ENCODE assay signal across 18 mouse cellular contexts in the genomic region with DNA sequence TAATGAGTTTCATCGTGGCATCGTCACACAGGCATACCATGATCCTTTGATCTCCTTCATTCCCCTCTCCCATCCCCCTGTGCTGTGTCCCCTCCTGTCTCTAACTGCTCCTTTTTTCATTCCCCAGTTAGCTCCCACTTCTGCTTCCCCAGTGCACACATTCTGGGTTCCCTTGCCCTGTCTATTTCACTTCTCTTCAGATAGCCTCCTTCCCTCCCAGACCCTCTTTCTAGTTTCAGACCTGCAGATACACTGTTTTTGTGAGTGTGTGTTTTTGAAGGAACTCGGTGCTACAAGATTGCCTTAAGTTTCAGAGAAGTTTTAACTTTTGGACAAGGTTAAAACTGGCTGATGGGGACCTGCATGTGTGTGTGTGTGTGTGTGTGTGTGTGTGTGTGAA.
DNase-seq lines count a peak whose midpoint lies in the region; ATAC-seq and TF ChIP-seq lines count a peak whose summit lies in the region.
"Had no signal": no experiment of that assay in that cellular context is flagged by ENCODE, and none has a peak within 500 bp of the region (broad histone marks: within the 10 kb centered on the region; RNA-seq: fewer than 3 reads in every experiment).

No protein-coding gene starts in this region.

- peak overlapping the region; percentile 25; the same call in 1 of the 2 replicates for H3K27ac ChIP-seq in layer of hippocampus, adult 2 months
- H3K27ac ChIP-seq in forebrain, embryonic 14.5 days (ENCODE audit: low read depth, low read length) = no peak overlapping the region
- H3K27ac ChIP-seq: embryonic facial prominence, embryonic 12.5 days; forebrain, embryonic 12.5 days; heart, embryonic 10.5 days; hindbrain, embryonic 13.5 days; hindbrain, postnatal 0 days had no signal

- H3K36me3 ChIP-seq in forebrain, embryonic 14.5 days (ENCODE audit: control insufficient read depth, insufficient read depth, low read length) = no peaks in the 10 kb centered on the region
- H3K36me3 ChIP-seq: embryonic facial prominence, embryonic 12.5 days; forebrain, embryonic 12.5 days; heart, embryonic 10.5 days; hindbrain, embryonic 13.5 days had no signal

- no peak for TF ChIP-seq CTCF in layer of hippocampus, adult 2 months (conservative IDR thresholded peaks at IDR 0.05)

- peak; percentile 69 for ATAC-seq in megakaryocyte, adult 5-6 weeks (ENCODE audit: poor library complexity, severe bottlenecking)
- no peak for ATAC-seq in forebrain, embryonic 14.5 days
- ATAC-seq: activated CD4-positive, CD25-positive, alpha-beta regulatory T cell, adult 4 months; forebrain, postnatal 0 days; Patski had no signal

- H3K27me3 ChIP-seq in forebrain, embryonic 14.5 days (replicated peaks; ENCODE audit: control insufficient read depth, insufficient read depth, low read length) = no peaks in the 10 kb centered on the region
- H3K27me3 ChIP-seq: CH12.LX; embryonic facial prominence, embryonic 12.5 days; forebrain, embryonic 12.5 days; hindbrain, embryonic 13.5 days; Patski had no signal

- H3K4me2 ChIP-seq in forebrain, embryonic 14.5 days (ENCODE audit: low read length) = no peak overlapping the region
- H3K4me2 ChIP-seq: embryonic facial prominence, embryonic 12.5 days; forebrain, embryonic 12.5 days; hindbrain, embryonic 13.5 days had no signal

- 73% methylated on average over 3 of the region's 3 CpGs for WGBS in forebrain, embryonic 14.5 days

- H3K4me3 ChIP-seq in layer of hippocampus, adult 2 months = no peak overlapping the region
- no peak overlapping the region for H3K4me3 ChIP-seq in forebrain, embryonic 14.5 days (ENCODE audit: low read depth, low read length)
- H3K4me3 ChIP-seq: embryonic facial prominence, embryonic 12.5 days; forebrain, embryonic 12.5 days; heart, embryonic 10.5 days; hindbrain, embryonic 13.5 days had no signal

- DNase-seq in layer of hippocampus, adult 2 months (ENCODE audit: low spot score in 2 of 2) = no peak
- DNase-seq in layer of hippocampus, adult 18-20 months (ENCODE audit: low spot score in 2 of 2) = no peak
- DNase-seq in brain, adult 2 months (ENCODE audit: low read depth, low spot score) = peak; percentile 21
- no peak for DNase-seq in retina, embryonic 14.5 days (ENCODE audit: low spot score)
- DNase-seq in cerebellum, postnatal 25 days = no peak
- no peak for DNase-seq in forebrain, embryonic 14.5 days (ENCODE audit: low spot score)
- DNase-seq: cerebellum, adult 2 months; cerebellum, postnatal 10 days; forebrain, postnatal 0 days had no signal

- peaks cover 5% of the 10 kb centered on the region; the same call in 1 of the 2 replicates for H3K9me3 ChIP-seq in forebrain, embryonic 14.5 days (replicated peaks; ENCODE audit: control insufficient read depth, low read length)
- H3K9me3 ChIP-seq: heart, embryonic 10.5 days; hindbrain, embryonic 13.5 days had no signal

- no peaks in the 10 kb centered on the region for H3K4me1 ChIP-seq in forebrain, embryonic 14.5 days (ENCODE audit: control insufficient read depth, insufficient read depth, low read length)
- H3K4me1 ChIP-seq: embryonic facial prominence, embryonic 12.5 days; forebrain, embryonic 12.5 days; hindbrain, embryonic 13.5 days had no signal

- no peak overlapping the region for H3K9ac ChIP-seq in forebrain, embryonic 14.5 days (ENCODE audit: low read length)
- H3K9ac ChIP-seq: embryonic facial prominence, embryonic 12.5 days; forebrain, embryonic 12.5 days; forebrain, postnatal 0 days; hindbrain, embryonic 13.5 days had no signal
